Mouse (Mus musculus) kidney, postnatal 0 days (tissue): ENCODE results near the gene Crp. TPM values are rescaled to one million over a fixed set of nuclear protein-coding genes. Genes with fewer than 3 reads are reported as not detected.

Source experiments
- ATAC-seq: fragments of 200-750 bp; cut with Nextera tagmentation; replicated peaks from 2 replicates; pipeline ENCODE4 v1.8.0; 2017; ENCODE audit warnings: low read depth, moderate number of reproducible peaks, moderate TSS enrichment, moderate library complexity; ENCODE audit not compliant: low FRiP score
- DNase-seq: peaks from one replicate; pipeline ENCODE4 v3.0.0-alpha.2; 2016; ENCODE audit warnings: low spot score
- H3K27ac ChIP-seq: fragments of 300-500 bp; sonication (generic); 2 replicates; pipeline ENCODE4 v1.5.1; 2014; ENCODE audit warnings: mild to moderate bottlenecking
- H3K27me3 ChIP-seq: fragments of 300-500 bp; sonication (generic); 2 replicates; pipeline ENCODE4 v1.6.1; 2014; ENCODE audit warnings: low read length, mixed read lengths; ENCODE audit not compliant: insufficient read depth
- H3K36me3 ChIP-seq: fragments of 300-500 bp; sonication (generic); 2 replicates; pipeline ENCODE4 v1.6.1; 2014; ENCODE audit warnings: low read length, mixed read lengths; ENCODE audit not compliant: insufficient read depth
- H3K4me1 ChIP-seq: fragments of 300-500 bp; sonication (generic); replicated peaks from 2 replicates; pipeline ENCODE4 v1.6.1; 2014; ENCODE audit warnings: antibody characterized with exemption, low read length, mixed read lengths; ENCODE audit not compliant: insufficient read depth
- H3K4me2 ChIP-seq: fragments of 300-500 bp; sonication (generic); 2 replicates; pipeline ENCODE4 v1.6.1; 2014; ENCODE audit warnings: mild to moderate bottlenecking, low read length, moderate library complexity, mixed read lengths
- H3K4me3 ChIP-seq: fragments of 300-500 bp; sonication (generic); replicated peaks from 2 replicates; pipeline ENCODE4 v1.5.1; 2014; ENCODE audit warnings: low read depth, low read length
- H3K9ac ChIP-seq: fragments of 300-500 bp; sonication (generic); 2 replicates; pipeline ENCODE4 v1.6.1; 2014; ENCODE audit warnings: low read depth, low read length
- H3K9me3 ChIP-seq: fragments of 300-500 bp; sonication (generic); replicated peaks from 2 replicates; pipeline ENCODE4 v1.6.1; 2016; ENCODE audit warnings: low read length, inconsistent platforms, mixed read lengths
- CTCF ChIP-seq: IDR thresholded peaks from 2 replicates; pipeline ENCODE4 v1.5.1; 2016; ENCODE audit warnings: antibody characterized with exemption, low read depth, mild to moderate bottlenecking, moderate library complexity
- WGBS: fragments of 180-500 bp; shearing (Covaris S2); extraction: QIAGEN DNeasy Blood & Tissue Kit; methylation state at CpG from one replicate; pipeline ENCODE4 v1.1.7; 2014; 5-methylcytosine and 5-hydroxymethylcytosine counted together
- polyA plus RNA-seq: library from polyadenylated mRNA; unstranded; fragments of >200 nt; fragmentation: Nextera tagmentation; extraction: Ambion mirVana; gene quantifications from 2 replicates; pipeline ENCODE4 v1.2.1, GENCODE M21; 2015

Gene Crp
- polyA plus RNA-seq, 1 experiment from 2014 or later = not detected

DNA sequence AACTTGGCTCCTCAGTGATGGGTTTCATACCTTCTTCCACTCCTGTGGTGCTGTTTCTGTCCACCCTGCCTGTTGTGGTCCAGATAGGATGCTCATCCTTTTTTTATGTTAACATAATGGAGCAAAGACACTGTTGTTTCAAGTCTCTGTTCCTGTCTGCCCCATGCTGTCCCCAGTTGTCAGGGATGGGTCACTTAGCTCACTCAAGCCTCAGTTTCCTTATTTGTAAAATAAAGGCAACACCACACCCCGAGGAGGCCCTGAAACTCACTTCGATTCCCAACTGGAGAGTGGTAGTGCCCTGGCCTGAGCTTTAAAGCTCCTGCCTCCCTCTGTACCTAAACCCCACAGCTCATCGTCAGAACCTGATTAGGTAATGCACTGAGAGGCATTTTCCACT lies 40.6 kb upstream of the Crp start:
- Histone ChIP-seq H3K9ac (no peak overlapping the region), H3K27me3 (no peaks in the 10 kb centered on the region), H3K27ac (no peak overlapping the region), H3K9me3 (no peaks in the 10 kb centered on the region), H3K36me3 (no peaks in the 10 kb centered on the region), H3K4me2 (no peak overlapping the region), H3K4me1 (peaks cover 2% of the 10 kb centered on the region; the same call in 1 of the 2 replicates), H3K4me3 (no peak overlapping the region)
- ATAC-seq (no peak), DNase-seq (no peak)
- 68% methylated on average over 3 of the region's 3 CpGs for WGBS
- TF ChIP-seq CTCF = no peak

DNA sequence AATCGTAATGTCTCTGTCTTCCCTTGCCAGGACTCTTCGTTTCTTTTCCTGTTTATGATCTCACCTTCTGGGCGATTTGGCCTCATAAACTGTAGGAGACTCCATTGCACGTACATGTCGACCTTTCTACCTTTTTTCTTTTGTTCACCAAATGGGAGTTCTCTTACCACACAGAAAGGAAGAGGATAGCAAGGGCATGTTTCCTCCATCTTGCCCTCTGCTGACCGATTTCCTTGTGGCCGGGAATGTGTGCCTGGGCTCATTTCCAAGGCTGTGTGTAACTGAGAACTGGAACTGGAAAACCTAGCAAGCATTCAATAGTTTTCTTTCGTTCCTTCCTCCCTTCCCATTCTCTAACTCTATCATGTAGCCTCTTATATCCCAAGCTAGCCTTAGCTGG lies 38.2 kb upstream of the Crp start:
- Histone ChIP-seq H3K36me3 (no peaks in the 10 kb centered on the region), H3K9me3 (no peaks in the 10 kb centered on the region), H3K4me2 (no peak overlapping the region), H3K27me3 (no peaks in the 10 kb centered on the region), H3K9ac (no peak overlapping the region), H3K4me1 (no peaks in the 10 kb centered on the region), H3K4me3 (no peak overlapping the region), H3K27ac (no peak overlapping the region)
- ATAC-seq = no peak
- 52% methylated on average over 8 of the region's 8 CpGs for WGBS
- TF ChIP-seq CTCF = no peak
- DNase-seq = no peak

DNA sequence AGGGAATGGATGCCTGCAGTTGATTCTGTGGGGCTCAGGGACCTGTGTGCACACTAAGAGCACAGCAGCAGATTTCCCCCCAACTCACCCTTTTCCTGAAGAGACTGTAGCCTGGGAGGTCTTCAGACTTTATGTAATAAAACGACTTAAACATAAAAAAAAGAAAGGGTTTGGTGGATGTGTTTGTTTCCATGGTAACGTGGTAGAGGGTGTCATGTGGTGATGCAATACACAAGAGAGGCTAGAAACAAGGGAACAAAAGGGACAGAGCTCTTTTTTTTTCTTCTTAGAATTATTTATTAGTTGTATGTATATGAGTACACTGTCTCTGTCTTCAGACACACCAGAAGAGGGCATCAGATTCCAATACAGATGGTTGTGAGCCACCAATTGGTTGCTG lies 32.4 kb upstream of the Crp start:
- Histone ChIP-seq H3K27ac (no peak overlapping the region), H3K36me3 (no peaks in the 10 kb centered on the region), H3K4me1 (no peaks in the 10 kb centered on the region), H3K4me3 (no peak overlapping the region), H3K9ac (no peak overlapping the region), H3K9me3 (no peaks in the 10 kb centered on the region), H3K4me2 (no peak overlapping the region), H3K27me3 (no peaks in the 10 kb centered on the region)
- 66% methylated on average over 2 of the region's 2 CpGs for WGBS
- DNase-seq = no peak
- TF ChIP-seq CTCF = no peak
- ATAC-seq = no peak

DNA sequence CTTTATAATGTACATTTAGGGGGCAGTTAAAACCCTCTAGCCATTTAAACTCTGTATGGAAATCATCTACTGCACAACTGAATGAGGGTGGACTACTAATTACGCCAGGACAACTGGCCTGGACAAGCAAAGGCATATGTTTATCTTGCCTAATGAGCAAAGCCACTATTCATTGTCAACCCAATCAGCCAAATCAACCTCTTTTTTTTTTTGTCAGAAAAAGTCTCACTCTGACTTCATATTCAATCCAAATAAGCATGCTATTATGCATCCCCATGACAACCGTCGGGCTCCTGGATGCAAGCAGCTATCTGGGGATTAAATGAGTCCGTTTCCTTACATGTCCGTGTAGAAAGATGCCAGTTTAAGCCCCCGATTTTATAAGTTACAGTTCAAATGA lies 30.3 kb upstream of the Crp start:
- Histone ChIP-seq H3K4me3 (no peak overlapping the region), H3K27ac (no peak overlapping the region), H3K9ac (no peak overlapping the region), H3K27me3 (no peaks in the 10 kb centered on the region), H3K4me2 (no peak overlapping the region), H3K4me1 (no peaks in the 10 kb centered on the region), H3K36me3 (no peaks in the 10 kb centered on the region), H3K9me3 (no peaks in the 10 kb centered on the region)
- no peak for DNase-seq
- ATAC-seq = no peak
- 71% methylated on average over 6 of the region's 6 CpGs for WGBS
- no peak for TF ChIP-seq CTCF

DNA sequence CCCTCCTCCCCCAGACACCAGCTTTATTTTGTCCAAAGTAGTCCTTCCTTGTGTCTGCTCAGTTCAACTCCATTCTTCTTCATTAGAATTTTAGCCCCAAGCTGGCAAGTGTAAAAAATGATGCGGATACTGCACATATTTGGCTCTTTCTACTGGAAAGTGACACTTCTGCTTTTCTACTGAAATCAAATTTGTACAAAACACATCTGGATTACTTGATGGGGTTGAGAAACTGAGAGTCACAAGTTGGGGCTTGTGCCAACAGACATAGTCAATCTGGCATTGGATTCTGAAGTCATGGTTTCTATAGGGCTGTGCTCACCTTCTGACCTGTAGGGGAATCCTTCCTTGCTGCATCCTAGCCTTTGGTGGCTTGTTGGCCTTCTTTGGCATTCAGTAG lies 27.1 kb upstream of the Crp start:
- Histone ChIP-seq H3K27ac (no peak overlapping the region), H3K36me3 (no peaks in the 10 kb centered on the region), H3K9ac (no peak overlapping the region), H3K27me3 (no peaks in the 10 kb centered on the region), H3K4me3 (no peak overlapping the region), H3K4me1 (no peaks in the 10 kb centered on the region), H3K4me2 (no peak overlapping the region), H3K9me3 (no peaks in the 10 kb centered on the region)
- no peak for TF ChIP-seq CTCF
- 81% methylated on average over 1 of the region's 1 CpGs for WGBS
- no peak for ATAC-seq
- no peak for DNase-seq

DNA sequence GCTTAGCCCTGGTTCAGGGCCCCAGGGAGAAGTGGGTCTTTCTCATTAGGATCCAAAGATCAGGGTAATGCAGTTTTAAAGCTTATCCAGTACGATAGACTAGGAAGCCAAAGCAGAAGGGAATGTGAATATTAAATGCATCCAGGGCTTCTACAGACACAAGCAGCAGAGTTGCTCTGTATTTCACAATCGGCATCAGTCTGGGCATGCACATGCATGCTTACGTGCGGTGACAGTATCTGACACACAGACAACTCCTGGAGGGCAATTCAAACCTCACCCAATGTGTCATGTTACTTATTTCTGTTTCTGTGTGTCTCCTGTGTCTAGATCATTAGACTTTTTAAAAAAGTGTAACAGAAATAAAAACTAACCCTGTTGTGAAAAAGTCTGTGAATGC lies 17.1 kb upstream of the Crp start:
- Histone ChIP-seq H3K9ac (no peak overlapping the region), H3K27ac (no peak overlapping the region), H3K36me3 (no peaks in the 10 kb centered on the region), H3K4me1 (no peaks in the 10 kb centered on the region), H3K9me3 (no peaks in the 10 kb centered on the region), H3K27me3 (no peaks in the 10 kb centered on the region), H3K4me2 (no peak overlapping the region), H3K4me3 (no peak overlapping the region)
- WGBS = 93% methylated on average over 4 of the region's 4 CpGs
- DNase-seq (no peak), ATAC-seq (no peak)
- no peak for TF ChIP-seq CTCF

DNA sequence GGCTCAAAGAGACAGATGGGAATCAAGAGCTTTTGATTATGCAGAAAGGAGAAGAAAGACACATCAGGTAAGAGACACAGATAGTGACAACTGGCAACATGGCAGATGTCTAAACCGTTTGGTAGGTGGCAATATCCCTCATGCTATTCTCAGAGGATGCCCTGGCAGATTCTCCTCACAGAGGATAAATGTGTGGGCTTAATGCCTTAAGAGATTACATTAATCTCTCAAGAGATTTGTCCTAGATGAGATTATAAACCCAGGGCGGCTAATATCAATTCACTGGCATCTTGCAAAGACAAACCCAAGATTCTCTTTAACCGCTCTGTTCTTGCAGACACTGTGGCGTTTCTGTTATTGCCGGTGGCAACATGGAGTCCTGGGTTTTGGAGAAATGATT lies 14.3 kb upstream of the Crp start:
- Histone ChIP-seq H3K27me3 (no peaks in the 10 kb centered on the region), H3K4me3 (no peak overlapping the region), H3K27ac (no peak overlapping the region), H3K4me2 (no peak overlapping the region), H3K9me3 (no peaks in the 10 kb centered on the region), H3K36me3 (no peaks in the 10 kb centered on the region), H3K9ac (no peak overlapping the region), H3K4me1 (no peaks in the 10 kb centered on the region)
- ATAC-seq (no peak), DNase-seq (no peak)
- WGBS = 91% methylated on average over 5 of the region's 5 CpGs
- TF ChIP-seq CTCF = no peak
